Mouse (Mus musculus): Measurements from ENCODE around the gene 5330417C22Rik. TPM values are rescaled to one million over a fixed set of nuclear protein-coding genes. Genes with fewer than 3 reads are reported as not detected.
"Not testable (repeated sequence)": the region's sequence is repeated elsewhere in the genome, so short reads cannot be mapped to it uniquely, and the experiment has no call there.

The 5330417C22Rik gene
- 9.0 and 13.3 TPM in 2 replicates for polyA plus RNA-seq (2014; fragmentation: Nextera tagmentation; extraction: Ambion mirVana)

DNA sequence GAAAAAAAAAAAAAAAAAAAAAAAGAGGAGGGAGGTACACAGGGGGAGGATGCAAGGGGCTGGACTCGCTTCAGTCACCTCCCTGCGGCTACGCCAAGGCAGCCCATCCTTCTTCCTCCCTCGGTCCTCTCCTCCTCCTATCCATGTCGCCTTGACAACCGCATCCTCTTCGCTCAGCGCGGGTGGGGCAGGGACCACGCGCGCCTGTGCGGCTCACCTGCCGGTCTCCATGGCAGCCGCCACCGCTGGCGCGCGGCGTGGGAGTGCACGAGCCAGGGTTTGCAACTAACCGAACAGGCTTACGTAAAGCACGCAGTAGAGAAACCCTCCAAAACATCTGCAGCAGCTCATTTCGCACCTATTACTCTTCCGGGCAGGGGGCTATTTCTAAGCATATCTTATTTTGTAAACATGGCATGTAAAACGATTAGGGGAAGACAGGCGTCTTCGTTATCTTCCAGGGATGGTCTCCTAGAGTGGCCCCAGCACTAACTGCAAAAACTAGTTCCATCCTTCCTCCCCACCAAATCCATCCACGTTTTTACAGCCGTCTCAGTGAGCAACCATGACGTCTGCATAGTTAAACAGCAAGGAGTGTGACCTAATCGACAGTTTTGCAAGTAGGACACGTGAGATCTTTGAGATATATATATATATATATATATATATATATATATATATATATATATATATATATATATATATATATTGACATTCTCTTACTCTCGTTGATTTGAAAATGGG, at the start of gene 5330417C22Rik:
TSS of gene 5330417C22Rik (minus strand) at position 20 of the 744 bp plus-strand sequence.
- H3K27me3 ChIP-seq (ENCODE audit: insufficient read depth, low read length), result peaks cover 6% of the 10 kb centered on the region
- H3K4me1 ChIP-seq (ENCODE audit: insufficient read depth), result 0 out of 2 replicates have a peak, but pooled peaks cover 6% of the 10 kb centered on the region
- ATAC-seq (ENCODE audit: insufficient read depth) (peak; percentile 81), DNase-seq (peak; percentile 75)
- no peaks in the 10 kb centered on the region for H3K36me3 ChIP-seq (ENCODE audit: insufficient read depth)
- WGBS, result 1% methylated on average over 35 of the region's 35 CpGs
- H3K9ac ChIP-seq, result peak within 1 kb of the TSS; percentile 34; the same call in 1 of the 2 replicates
- H3K9me3 ChIP-seq (ENCODE audit: low read depth, low read length), result no peaks in the 10 kb centered on the region
- TF ChIP-seq CTCF (IDR thresholded peaks at IDR 0.05; ENCODE audit: low read depth), result no peak
- peak within 1 kb of the TSS; percentile 38 for H3K4me3 ChIP-seq (ENCODE audit: low read depth, low read length)
- no peak within 1 kb of the TSS for H3K27ac ChIP-seq (ENCODE audit: low read depth)
- peak within 1 kb of the TSS; percentile 77 for H3K4me2 ChIP-seq

DNA sequence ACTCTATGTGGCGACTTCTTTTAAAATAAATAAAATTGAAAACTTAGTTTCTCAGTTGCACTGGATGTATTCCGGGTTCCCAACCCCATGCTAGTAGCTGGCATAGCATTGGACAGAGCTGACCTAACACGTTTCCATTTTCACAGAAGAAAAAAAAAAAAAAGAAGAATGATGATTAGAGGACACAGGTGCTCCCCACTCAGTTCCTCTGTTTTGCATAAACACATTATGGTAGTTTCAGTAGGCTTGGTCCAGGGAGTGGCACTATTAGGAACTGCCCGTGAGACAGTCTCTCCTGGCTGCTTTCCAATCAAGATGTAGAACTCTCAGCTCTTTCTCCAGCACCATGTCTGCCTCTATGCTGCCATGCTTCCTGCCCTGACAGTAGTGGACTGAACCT, 48.2 kb upstream of the 5330417C22Rik start:
- Histone ChIP-seq H3K4me3 (ENCODE audit: low read depth, low read length) (no peak overlapping the region), H3K27me3 (ENCODE audit: insufficient read depth, low read length) (no peaks in the 10 kb centered on the region), H3K9ac (no peak overlapping the region), H3K4me1 (ENCODE audit: insufficient read depth) (no peaks in the 10 kb centered on the region), H3K36me3 (ENCODE audit: insufficient read depth) (no peaks in the 10 kb centered on the region), H3K4me2 (no peak overlapping the region), H3K27ac (ENCODE audit: low read depth) (no peak overlapping the region), H3K9me3 (ENCODE audit: low read depth, low read length) (no peaks in the 10 kb centered on the region)
- WGBS, result 71% methylated on average over 4 of the region's 4 CpGs
- no peak for ATAC-seq (ENCODE audit: insufficient read depth)
- no peak for DNase-seq
- TF ChIP-seq CTCF (IDR thresholded peaks at IDR 0.05; ENCODE audit: low read depth), result no peak

DNA sequence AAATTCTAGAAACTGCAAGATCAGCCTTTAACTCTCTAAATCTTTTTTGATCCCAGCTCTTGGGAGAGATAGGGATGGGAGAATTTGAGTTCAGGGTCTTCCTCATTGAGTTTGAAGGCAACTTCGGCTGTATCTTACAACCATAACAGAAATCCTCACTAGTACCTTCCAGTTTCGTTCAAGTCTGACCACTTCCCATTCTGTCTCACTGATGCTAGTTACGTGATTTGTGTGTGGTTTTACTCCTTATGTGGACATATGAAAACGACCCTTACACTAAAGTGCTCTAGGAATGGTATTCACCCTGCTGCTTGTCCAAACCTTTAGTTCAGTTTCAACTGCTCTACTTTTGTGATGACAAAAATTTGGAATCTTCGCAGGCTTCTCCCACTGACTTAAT, 37.7 kb upstream of the 5330417C22Rik start:
- ATAC-seq (ENCODE audit: insufficient read depth) (no peak), DNase-seq (no peak)
- no peak overlapping the region for H3K4me3 ChIP-seq (ENCODE audit: low read depth, low read length)
- H3K27ac ChIP-seq (ENCODE audit: low read depth), result no peak overlapping the region
- H3K4me1 ChIP-seq (ENCODE audit: insufficient read depth), result 0 out of 2 replicates have a peak, but pooled peaks cover 3% of the 10 kb centered on the region
- no peak overlapping the region for H3K4me2 ChIP-seq
- no peaks in the 10 kb centered on the region for H3K27me3 ChIP-seq (ENCODE audit: insufficient read depth, low read length)
- no peak for TF ChIP-seq CTCF (IDR thresholded peaks at IDR 0.05; ENCODE audit: low read depth)
- WGBS, result 84% methylated on average over 5 of the region's 5 CpGs
- no peaks in the 10 kb centered on the region for H3K9me3 ChIP-seq (ENCODE audit: low read depth, low read length)
- no peak overlapping the region for H3K9ac ChIP-seq
- H3K36me3 ChIP-seq (ENCODE audit: insufficient read depth), result 0 out of 2 replicates have a peak, but pooled peaks cover 2% of the 10 kb centered on the region

DNA sequence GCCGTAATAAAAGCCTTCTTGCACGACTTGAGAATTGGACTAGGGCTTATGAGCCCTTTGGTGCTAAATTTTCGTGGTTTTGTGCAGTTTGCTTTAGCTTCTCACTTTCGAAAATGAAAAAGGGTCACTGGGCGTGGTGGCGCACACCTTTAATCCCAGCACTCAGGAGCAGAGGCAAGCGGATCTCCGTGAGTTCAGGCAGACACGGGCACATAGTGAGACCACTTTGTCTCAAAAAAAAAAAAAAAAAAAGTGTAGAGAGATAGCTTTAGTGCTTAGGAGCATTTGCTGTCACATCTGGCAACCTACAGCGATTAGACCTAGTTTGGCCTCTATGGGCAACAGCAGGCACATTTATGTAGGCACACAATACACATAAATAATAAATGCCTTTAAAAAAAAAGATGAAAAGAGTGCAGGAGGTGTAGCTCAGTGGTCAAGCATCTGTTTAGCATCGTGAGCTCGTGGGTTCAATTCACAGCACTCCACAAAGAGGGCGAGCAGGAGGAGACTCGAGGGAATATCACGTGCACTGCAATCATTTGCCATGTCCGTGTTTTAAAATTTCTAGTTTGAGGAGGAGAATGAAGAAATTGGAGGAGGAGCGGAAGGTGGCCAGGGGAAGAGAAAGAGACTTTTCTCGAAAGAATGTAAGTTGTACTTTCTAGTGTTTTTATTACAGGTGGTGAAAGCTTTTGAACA, 36.1 kb upstream of the 5330417C22Rik start:
- no peak for ATAC-seq (ENCODE audit: insufficient read depth)
- WGBS, result 43% methylated on average over 18 of the region's 18 CpGs
- peak overlapping the region; percentile 63 for H3K9ac ChIP-seq
- H3K4me1 ChIP-seq (ENCODE audit: insufficient read depth), result 0 out of 2 replicates have a peak, but pooled peaks cover 3% of the 10 kb centered on the region
- peak; percentile 31 for DNase-seq
- H3K4me2 ChIP-seq, result peak overlapping the region; percentile 60
- no peaks in the 10 kb centered on the region for H3K27me3 ChIP-seq (ENCODE audit: insufficient read depth, low read length)
- no peak overlapping the region for H3K27ac ChIP-seq (ENCODE audit: low read depth)
- TF ChIP-seq CTCF (IDR thresholded peaks at IDR 0.05; ENCODE audit: low read depth), result no peak
- peak overlapping the region; percentile 58 for H3K4me3 ChIP-seq (ENCODE audit: low read depth, low read length)
- no peaks in the 10 kb centered on the region for H3K36me3 ChIP-seq (ENCODE audit: insufficient read depth)
- no peaks in the 10 kb centered on the region for H3K9me3 ChIP-seq (ENCODE audit: low read depth, low read length)

DNA sequence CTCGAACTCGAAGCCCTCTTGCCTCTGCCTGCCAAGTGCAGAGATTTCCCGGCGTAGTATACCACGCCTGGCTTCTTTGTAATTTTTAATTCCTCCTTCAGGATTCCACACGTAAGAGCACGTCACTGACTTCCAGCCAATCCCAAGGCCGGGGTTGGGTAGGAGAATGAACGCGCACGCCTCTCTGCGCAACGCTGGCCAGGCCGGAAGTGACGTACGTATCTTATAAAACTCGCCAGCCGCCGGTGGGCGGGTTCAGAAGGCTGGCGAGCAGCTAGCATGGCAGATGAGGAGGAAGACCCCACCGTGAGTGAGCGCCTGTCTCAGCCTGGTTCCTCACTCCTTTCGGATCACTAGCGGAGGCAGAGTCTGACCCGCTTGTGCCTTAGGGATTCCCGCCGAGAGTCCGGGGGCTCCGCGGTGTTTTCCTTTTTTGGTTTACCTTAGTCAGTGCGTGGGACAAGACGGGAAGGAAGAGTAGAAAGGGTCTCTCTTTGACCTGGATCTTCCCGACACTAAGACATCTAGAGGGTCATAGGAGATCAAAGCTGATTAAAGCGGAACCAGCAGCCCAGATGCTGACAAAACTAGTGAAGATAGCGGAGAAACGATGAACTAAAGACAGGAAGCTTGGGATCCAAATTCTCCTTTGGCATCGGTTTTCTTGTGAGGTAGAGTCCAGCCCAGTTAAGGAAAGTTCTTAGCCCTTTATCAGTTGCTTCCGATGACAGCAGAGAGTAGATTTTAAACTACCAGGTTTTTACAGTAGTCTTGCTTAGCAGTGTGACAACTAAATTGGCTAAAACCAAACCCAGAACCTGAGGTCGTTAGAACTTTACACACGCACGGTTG, 35.3 kb upstream of the 5330417C22Rik start, which contains the start of gene Taf13:
TSS of gene Taf13 (plus strand) at position 256 of the 852 bp plus-strand sequence.
- WGBS, result 2% methylated on average over 42 of the region's 42 CpGs

DNA sequence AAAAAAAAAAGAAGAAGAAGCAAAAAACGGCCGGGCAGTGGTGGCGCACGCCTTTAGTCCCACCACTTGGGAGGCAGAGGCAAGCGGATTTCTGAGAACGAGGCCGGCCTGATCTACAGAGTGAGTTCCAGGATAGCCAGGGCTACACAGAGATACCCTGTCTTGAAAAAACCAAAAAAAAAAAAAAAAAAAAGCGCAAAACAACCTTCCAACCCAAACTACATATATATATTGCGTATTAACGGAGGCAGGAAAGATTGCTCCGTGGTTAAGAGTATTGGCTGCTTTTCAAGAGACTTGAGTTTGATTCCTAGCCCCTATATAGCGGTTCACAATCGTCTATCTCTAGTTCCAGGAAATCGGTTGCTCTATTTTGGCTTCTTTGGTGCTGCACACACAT, 34.5 kb upstream of the 5330417C22Rik start:
- 0 out of 2 replicates have a peak, but pooled peaks cover 3% of the 10 kb centered on the region for H3K4me1 ChIP-seq (ENCODE audit: insufficient read depth)
- no peak overlapping the region for H3K9ac ChIP-seq
- H3K4me2 ChIP-seq, result peak overlapping the region; percentile 60
- no peak for DNase-seq
- no peaks in the 10 kb centered on the region for H3K36me3 ChIP-seq (ENCODE audit: insufficient read depth)
- no peak for TF ChIP-seq CTCF (IDR thresholded peaks at IDR 0.05; ENCODE audit: low read depth)
- peak overlapping the region; percentile 58; the same call in 1 of the 2 replicates for H3K4me3 ChIP-seq (ENCODE audit: low read depth, low read length)
- no peak; the same call in 1 of the 2 replicates for ATAC-seq (ENCODE audit: insufficient read depth)
- 86% methylated on average over 14 of the region's 14 CpGs for WGBS
- no peaks in the 10 kb centered on the region for H3K27me3 ChIP-seq (ENCODE audit: insufficient read depth, low read length)
- no peaks in the 10 kb centered on the region for H3K9me3 ChIP-seq (ENCODE audit: low read depth, low read length)
- H3K27ac ChIP-seq (ENCODE audit: low read depth), result no peak overlapping the region

More for the DNA sequence above, 35.3 kb upstream of the 5330417C22Rik start, which contains the start of gene Taf13:
- DNase-seq, result peak; percentile 100
- Histone ChIP-seq H3K4me1 (ENCODE audit: insufficient read depth) (0 out of 2 replicates have a peak, but pooled peaks cover 3% of the 10 kb centered on the region), H3K36me3 (ENCODE audit: insufficient read depth) (no peaks in the 10 kb centered on the region), H3K4me3 (ENCODE audit: low read depth, low read length) (peak within 1 kb of the TSS; percentile 58), H3K9me3 (ENCODE audit: low read depth, low read length) (no peaks in the 10 kb centered on the region), H3K27ac (ENCODE audit: low read depth) (peak within 1 kb of the TSS; percentile 64; the same call in 1 of the 2 replicates), H3K4me2 (peak within 1 kb of the TSS; percentile 60), H3K9ac (peak within 1 kb of the TSS; percentile 63), H3K27me3 (ENCODE audit: insufficient read depth, low read length) (no peaks in the 10 kb centered on the region)
- ATAC-seq (ENCODE audit: insufficient read depth), result peak; percentile 99
- 0 out of 2 replicates have a peak, but pooled peaks have one; percentile 3 for TF ChIP-seq CTCF (IDR thresholded peaks at IDR 0.05; ENCODE audit: low read depth)

DNA sequence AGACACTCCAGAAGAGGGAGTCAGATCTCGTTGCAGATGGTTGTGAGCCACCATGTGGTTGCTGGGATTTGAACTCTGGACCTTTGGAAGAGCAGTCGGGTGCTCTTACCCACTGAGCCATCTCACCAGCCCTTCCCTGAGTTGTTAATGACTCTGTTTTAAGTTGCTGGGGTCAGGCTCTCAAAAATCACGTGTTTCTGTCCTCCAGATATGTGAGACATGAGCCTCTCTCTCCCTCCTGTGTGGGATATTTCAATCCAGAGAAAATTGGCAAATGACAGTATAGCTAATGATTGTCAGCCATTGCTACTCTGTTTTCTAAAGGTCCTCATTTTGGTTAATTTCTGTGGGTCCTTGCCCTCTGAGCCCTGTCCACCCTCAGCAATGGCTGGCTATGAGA, 33.3 kb upstream of the 5330417C22Rik start:
- 42% methylated on average over 2 of the region's 3 CpGs for WGBS
- not testable (repeated sequence) for H3K4me1 ChIP-seq (ENCODE audit: insufficient read depth); H3K9ac ChIP-seq; H3K4me2 ChIP-seq; H3K4me3 ChIP-seq (ENCODE audit: low read depth, low read length); H3K27me3 ChIP-seq (ENCODE audit: insufficient read depth, low read length); ATAC-seq (ENCODE audit: insufficient read depth); H3K27ac ChIP-seq (ENCODE audit: low read depth); DNase-seq; H3K9me3 ChIP-seq (ENCODE audit: low read depth, low read length); H3K36me3 ChIP-seq (ENCODE audit: insufficient read depth)
